Mouse (Mus musculus) G1E (cell line): ENCODE data around the gene C1qtnf9.

ENCODE experiments used
- CTCF ChIP-seq: IDR thresholded peaks from 2 replicates; pipeline ENCODE4 v1.5.1; 2012; ENCODE audit warnings: low read depth, low read length, inconsistent platforms, mixed read lengths
- GATA1 ChIP-seq: IDR thresholded peaks from 2 replicates; pipeline ENCODE4 v1.6.1; 2012; ENCODE audit warnings: borderline replicate concordance, low read length, inconsistent platforms, mixed read lengths
- POLR2AphosphoS5 ChIP-seq: IDR thresholded peaks from 2 replicates; pipeline ENCODE4 v1.6.1; 2012; ENCODE audit warnings: low read depth, low read length, inconsistent platforms; ENCODE audit not compliant: insufficient replicate concordance

DNA sequence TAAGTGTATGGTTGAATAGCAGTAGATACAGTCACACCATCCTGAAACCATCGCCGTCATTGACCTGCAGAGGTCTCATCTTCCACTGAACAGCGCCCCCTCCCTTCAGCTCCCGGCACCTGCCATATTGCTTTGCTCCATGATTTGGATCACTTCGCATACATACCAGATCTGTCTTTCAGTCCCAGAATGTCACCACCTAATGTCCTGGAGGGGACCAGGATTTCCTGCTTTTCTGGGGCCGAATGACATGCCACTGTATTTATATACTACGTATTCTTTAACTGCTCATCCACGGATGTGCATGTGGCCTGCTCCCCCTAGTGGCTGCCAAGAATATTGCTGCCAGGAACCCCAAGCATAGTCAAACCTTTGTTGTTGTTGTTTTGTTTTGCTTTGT is 3.1 kb downstream of the C1qtnf9 start:
- peak; percentile 93 for TF ChIP-seq CTCF
- no peak for TF ChIP-seq GATA1
- TF ChIP-seq POLR2AphosphoS5, result no peak
